Mouse (Mus musculus) midbrain, embryonic 16.5 days (tissue): ENCODE data around the gene Kcnn1. TPM values are rescaled to one million over a fixed set of nuclear protein-coding genes. Genes with fewer than 3 reads are reported as not detected.

Experiments
- ATAC-seq: fragments of 200-750 bp; cut with Nextera tagmentation; 2 replicates; pipeline ENCODE4 v1.8.0; 2017; ENCODE audit warnings: moderate TSS enrichment
- H3K27ac ChIP-seq: fragments of 300-500 bp; sonication (generic); 2 replicates; pipeline ENCODE4 v1.5.1; 2014; ENCODE audit warnings: mild to moderate bottlenecking, low read length, mixed read lengths
- H3K27me3 ChIP-seq: fragments of 300-500 bp; sonication (generic); 2 replicates; pipeline ENCODE4 v1.6.1; 2014; ENCODE audit warnings: low read depth, low read length, mixed read lengths; ENCODE audit not compliant: control insufficient read depth, insufficient read depth
- H3K36me3 ChIP-seq: fragments of 300-500 bp; sonication (generic); 2 replicates; pipeline ENCODE4 v1.6.1; 2014; ENCODE audit warnings: mild to moderate bottlenecking, low read length, moderate library complexity, mixed read lengths; ENCODE audit not compliant: control insufficient read depth, insufficient read depth
- H3K4me1 ChIP-seq: fragments of 300-500 bp; sonication (generic); 2 replicates; pipeline ENCODE4 v1.6.1; 2014; ENCODE audit warnings: mild to moderate bottlenecking, low read length, mixed read lengths; ENCODE audit not compliant: control insufficient read depth, insufficient read depth
- H3K4me2 ChIP-seq: fragments of 300-500 bp; sonication (generic); 2 replicates; pipeline ENCODE4 v1.6.1; 2014; ENCODE audit warnings: mild to moderate bottlenecking, low read length, mixed read lengths
- H3K4me3 ChIP-seq: fragments of 300-500 bp; sonication (generic); 2 replicates; pipeline ENCODE4 v1.5.1; 2014; ENCODE audit warnings: low read depth, mild to moderate bottlenecking, low read length, moderate library complexity, mixed read lengths
- H3K9ac ChIP-seq: fragments of 300-500 bp; sonication (generic); 2 replicates; pipeline ENCODE4 v1.6.1; 2014; ENCODE audit warnings: low read depth, low read length, mixed read lengths
- H3K9me3 ChIP-seq: fragments of 300-500 bp; sonication (generic); replicated peaks from 2 replicates; pipeline ENCODE4 v1.6.1; 2014; ENCODE audit warnings: mild to moderate bottlenecking, low read length, mixed read lengths; ENCODE audit not compliant: control insufficient read depth, poor library complexity, severe bottlenecking
- WGBS: fragments of 180-500 bp; shearing (Covaris S2); extraction: QIAGEN DNeasy Blood & Tissue Kit; methylation state at CpG from one replicate; pipeline ENCODE4 v1.1.7; 2014; 5-methylcytosine and 5-hydroxymethylcytosine counted together
- polyA plus RNA-seq: library from polyadenylated mRNA; unstranded; fragments of >200 nt; fragmentation: Nextera tagmentation; extraction: Ambion mirVana; gene quantifications from 2 replicates; pipeline ENCODE4 v1.2.1, GENCODE M21; 2015

Kcnn1 gene
- polyA plus RNA-seq, 1 experiment from 2014 or later, result 15.4 TPM

GRCm38 (mm10) chr8:70851837-70852236, 11.2 kb downstream of the Kcnn1 start:
- Histone ChIP-seq H3K4me2 (no peak overlapping the region), H3K27ac (no peak overlapping the region), H3K9ac (0 out of 2 replicates have a peak overlapping the region, but pooled peaks have one; percentile 30), H3K9me3 (no peaks in the 10 kb centered on the region), H3K27me3 (no peaks in the 10 kb centered on the region; the same call in 1 of the 2 replicates), H3K4me1 (peaks cover 8% of the 10 kb centered on the region), H3K4me3 (no peak overlapping the region), H3K36me3 (peaks cover 5% of the 10 kb centered on the region; the same call in 1 of the 2 replicates)
- 67% methylated on average over 6 of the region's 6 CpGs for WGBS
- ATAC-seq, result no peak

DNA sequence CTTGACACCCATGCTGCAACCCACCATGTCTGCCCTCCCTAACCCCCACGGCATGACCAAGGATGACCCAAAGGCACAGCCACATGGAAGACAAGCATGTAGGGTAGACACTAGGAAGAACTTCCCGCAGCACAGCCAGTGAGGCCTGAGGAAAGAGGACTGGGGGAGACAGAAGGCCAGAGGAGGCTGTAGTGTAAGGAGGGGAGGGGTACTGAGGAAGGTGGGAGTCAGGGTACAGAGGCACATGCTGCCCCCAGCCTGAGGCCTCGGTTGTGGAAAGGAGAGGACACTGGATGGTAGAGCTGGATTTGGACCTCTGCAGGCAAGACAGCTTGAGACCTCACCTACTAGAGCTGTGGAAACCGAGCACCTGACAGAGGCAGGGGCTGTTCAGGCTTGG, 12.1 kb downstream of the Kcnn1 start:
- 89% methylated on average over 4 of the region's 4 CpGs for WGBS
- ATAC-seq, result no peak
- no peaks in the 10 kb centered on the region; the same call in 1 of the 2 replicates for H3K27me3 ChIP-seq
- peaks cover 2% of the 10 kb centered on the region for H3K4me1 ChIP-seq
- no peak overlapping the region for H3K9ac ChIP-seq
- H3K27ac ChIP-seq, result no peak overlapping the region
- no peak overlapping the region for H3K4me3 ChIP-seq
- H3K4me2 ChIP-seq, result no peak overlapping the region
- no peaks in the 10 kb centered on the region for H3K9me3 ChIP-seq
- peaks cover 5% of the 10 kb centered on the region; the same call in 1 of the 2 replicates for H3K36me3 ChIP-seq

DNA sequence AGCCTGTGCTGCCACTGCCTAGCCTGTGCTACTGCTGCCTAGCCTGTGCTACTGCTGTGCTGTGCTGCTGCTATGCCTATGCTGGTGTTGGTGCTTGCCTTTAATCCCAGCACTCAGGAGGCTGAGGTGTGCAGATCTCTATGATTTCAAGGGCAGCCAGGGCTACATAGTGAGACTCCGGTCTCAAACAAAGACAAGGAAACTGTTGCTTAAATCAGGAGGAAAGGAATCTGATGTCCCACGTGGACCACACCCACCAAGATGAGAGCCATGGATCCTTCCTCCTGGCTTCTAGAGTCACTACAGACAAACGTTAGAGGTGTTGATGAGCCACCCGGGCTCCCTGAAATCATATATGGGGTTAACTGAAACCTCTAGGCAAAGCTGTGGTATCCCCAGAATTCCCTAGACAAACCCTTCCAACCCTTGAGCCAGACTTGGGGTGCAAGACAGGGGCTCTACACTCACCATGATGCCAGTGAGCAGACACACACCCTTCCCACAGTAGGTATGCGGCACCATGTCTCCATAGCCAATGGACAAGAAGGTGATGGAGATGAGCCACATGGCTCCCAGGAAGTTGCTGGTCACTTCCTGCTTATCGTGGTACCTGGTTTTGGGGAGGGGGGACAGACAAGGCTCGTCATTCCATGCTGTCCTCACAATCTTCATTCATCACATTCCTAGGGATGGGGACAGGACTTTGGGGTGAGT, 12.8 kb downstream of the Kcnn1 start:
- no peaks in the 10 kb centered on the region for H3K4me1 ChIP-seq
- no peak overlapping the region for H3K4me3 ChIP-seq
- H3K9me3 ChIP-seq, result no peaks in the 10 kb centered on the region
- no peaks in the 10 kb centered on the region; the same call in 1 of the 2 replicates for H3K27me3 ChIP-seq
- no peak overlapping the region for H3K4me2 ChIP-seq
- H3K9ac ChIP-seq, result no peak overlapping the region
- no peak for ATAC-seq
- H3K27ac ChIP-seq, result no peak overlapping the region
- WGBS, result 81% methylated on average over 7 of the region's 7 CpGs
- H3K36me3 ChIP-seq, result peaks cover 5% of the 10 kb centered on the region; the same call in 1 of the 2 replicates

DNA sequence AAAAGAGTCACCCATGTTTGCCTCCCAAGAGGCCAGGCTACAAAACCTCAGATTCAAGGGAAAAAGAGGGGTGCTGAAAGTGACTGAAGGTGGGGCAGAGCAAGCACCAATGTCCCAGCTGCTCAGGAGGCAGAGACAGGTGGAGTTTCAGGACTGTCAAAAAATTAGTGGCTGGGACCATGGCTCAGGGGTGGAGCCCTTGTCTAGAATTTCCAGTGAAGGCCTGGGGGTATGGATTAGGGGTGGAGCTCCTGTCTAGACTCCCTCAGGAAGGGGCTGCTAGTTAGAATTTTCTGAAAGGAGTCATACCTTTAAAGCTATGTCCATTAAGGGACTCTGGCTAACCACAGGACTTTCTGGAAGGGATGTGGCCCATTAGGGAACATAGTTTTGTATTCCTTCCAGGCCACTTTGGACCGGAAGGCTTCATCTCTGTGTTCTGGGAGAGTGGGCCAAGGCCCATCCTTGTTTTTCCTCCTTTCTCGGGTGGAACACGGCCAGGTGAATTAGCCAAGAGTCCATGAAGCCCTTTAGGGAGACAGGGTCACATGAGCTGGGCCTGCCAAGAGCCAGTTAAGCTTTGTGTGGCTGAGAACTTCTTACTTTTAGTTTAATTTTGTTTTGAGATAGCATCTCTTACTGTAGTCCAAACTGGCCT, 13.6 kb downstream of the Kcnn1 start:
- WGBS, result 88% methylated on average over 3 of the region's 3 CpGs
- Histone ChIP-seq H3K4me3 (no peak overlapping the region), H3K36me3 (peaks cover 5% of the 10 kb centered on the region; the same call in 1 of the 2 replicates), H3K27ac (no peak overlapping the region), H3K4me2 (no peak overlapping the region), H3K9ac (no peak overlapping the region), H3K9me3 (no peaks in the 10 kb centered on the region), H3K27me3 (no peaks in the 10 kb centered on the region; the same call in 1 of the 2 replicates), H3K4me1 (no peaks in the 10 kb centered on the region)
- no peak for ATAC-seq

- no peak overlapping the region for H3K4me2 ChIP-seq
- no peak for ATAC-seq
- H3K9me3 ChIP-seq, result no peaks in the 10 kb centered on the region
- 61% methylated on average over 15 of the region's 15 CpGs for WGBS
- H3K27ac ChIP-seq, result no peak overlapping the region
- no peaks in the 10 kb centered on the region for H3K4me1 ChIP-seq
- H3K9ac ChIP-seq, result no peak overlapping the region
- no peaks in the 10 kb centered on the region; the same call in 1 of the 2 replicates for H3K27me3 ChIP-seq
- H3K4me3 ChIP-seq, result no peak overlapping the region
- peaks cover 2% of the 10 kb centered on the region; the same call in 1 of the 2 replicates for H3K36me3 ChIP-seq
Measured at GRCm38 (mm10) chr8:70846371-70847154, 16.5 kb downstream of the Kcnn1 start.

DNA sequence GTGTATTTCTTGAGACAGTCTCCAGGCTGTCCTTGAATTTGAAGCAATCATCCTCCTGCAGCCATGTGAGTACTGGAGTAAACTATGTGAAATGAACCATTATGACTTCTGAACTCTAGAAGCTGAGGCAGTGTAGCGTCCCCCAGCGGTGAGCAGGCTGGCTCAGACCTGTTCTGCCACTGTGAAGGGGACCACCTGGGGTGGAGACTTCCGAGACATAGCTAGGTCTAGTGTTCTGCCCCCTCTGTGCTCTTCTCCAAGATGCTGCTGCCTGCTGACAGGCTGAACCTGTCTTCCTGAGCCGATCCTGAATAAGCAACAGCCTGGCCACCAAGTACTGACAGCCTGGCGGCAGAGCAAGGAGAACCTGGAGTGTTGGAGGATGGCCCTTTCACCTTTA, 17.9 kb downstream of the Kcnn1 start:
- Histone ChIP-seq H3K4me2 (no peak overlapping the region), H3K4me1 (peaks cover 3% of the 10 kb centered on the region; the same call in 1 of the 2 replicates), H3K36me3 (no peaks in the 10 kb centered on the region), H3K27me3 (no peaks in the 10 kb centered on the region; the same call in 1 of the 2 replicates), H3K9me3 (no peaks in the 10 kb centered on the region), H3K27ac (no peak overlapping the region), H3K9ac (no peak overlapping the region), H3K4me3 (no peak overlapping the region)
- 51% methylated on average over 5 of the region's 5 CpGs for WGBS
- no peak for ATAC-seq

DNA sequence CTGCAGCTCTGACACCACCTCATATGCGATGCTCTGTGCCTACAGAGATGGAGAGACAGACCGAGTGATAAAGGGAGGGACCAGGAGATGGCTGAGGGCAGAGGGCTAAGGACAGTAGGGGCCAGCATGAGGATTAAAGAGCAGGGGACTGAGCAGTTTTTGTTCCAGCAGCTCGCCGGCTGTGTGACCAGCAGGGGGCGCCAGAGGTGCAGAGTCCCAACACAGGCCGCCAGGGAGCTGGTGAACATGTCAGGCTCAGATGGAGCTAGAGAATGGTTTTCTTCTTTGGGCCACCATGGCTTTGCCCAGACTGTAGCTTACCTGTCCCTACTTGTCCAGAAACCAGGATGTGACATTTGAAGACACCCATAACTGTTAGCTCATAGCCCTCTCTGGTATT, 18.5 kb downstream of the Kcnn1 start:
- 2% methylated on average over 6 of the region's 6 CpGs for WGBS
- H3K27me3 ChIP-seq, result no peaks in the 10 kb centered on the region; the same call in 1 of the 2 replicates
- no peaks in the 10 kb centered on the region for H3K9me3 ChIP-seq
- H3K4me3 ChIP-seq, result no peak overlapping the region
- H3K4me2 ChIP-seq, result no peak overlapping the region
- H3K27ac ChIP-seq, result no peak overlapping the region
- H3K36me3 ChIP-seq, result no peaks in the 10 kb centered on the region
- no peak for ATAC-seq
- H3K4me1 ChIP-seq, result peaks cover 3% of the 10 kb centered on the region; the same call in 1 of the 2 replicates
- H3K9ac ChIP-seq, result 0 out of 2 replicates have a peak overlapping the region, but pooled peaks have one; percentile 6

GRCm38 (mm10) chr8:70843941-70844340, 19.1 kb downstream of the Kcnn1 start:
- Histone ChIP-seq H3K36me3 (no peaks in the 10 kb centered on the region), H3K4me3 (no peak overlapping the region), H3K27ac (no peak overlapping the region), H3K27me3 (no peaks in the 10 kb centered on the region; the same call in 1 of the 2 replicates), H3K9ac (0 out of 2 replicates have a peak overlapping the region, but pooled peaks have one; percentile 6), H3K4me2 (no peak overlapping the region), H3K9me3 (no peaks in the 10 kb centered on the region), H3K4me1 (peaks cover 3% of the 10 kb centered on the region; the same call in 1 of the 2 replicates)
- 83% methylated on average over 8 of the region's 8 CpGs for WGBS
- no peak for ATAC-seq
